Mouse (Mus musculus): ENCODE data around the gene Cd180.

Gene Cd180

DNA sequence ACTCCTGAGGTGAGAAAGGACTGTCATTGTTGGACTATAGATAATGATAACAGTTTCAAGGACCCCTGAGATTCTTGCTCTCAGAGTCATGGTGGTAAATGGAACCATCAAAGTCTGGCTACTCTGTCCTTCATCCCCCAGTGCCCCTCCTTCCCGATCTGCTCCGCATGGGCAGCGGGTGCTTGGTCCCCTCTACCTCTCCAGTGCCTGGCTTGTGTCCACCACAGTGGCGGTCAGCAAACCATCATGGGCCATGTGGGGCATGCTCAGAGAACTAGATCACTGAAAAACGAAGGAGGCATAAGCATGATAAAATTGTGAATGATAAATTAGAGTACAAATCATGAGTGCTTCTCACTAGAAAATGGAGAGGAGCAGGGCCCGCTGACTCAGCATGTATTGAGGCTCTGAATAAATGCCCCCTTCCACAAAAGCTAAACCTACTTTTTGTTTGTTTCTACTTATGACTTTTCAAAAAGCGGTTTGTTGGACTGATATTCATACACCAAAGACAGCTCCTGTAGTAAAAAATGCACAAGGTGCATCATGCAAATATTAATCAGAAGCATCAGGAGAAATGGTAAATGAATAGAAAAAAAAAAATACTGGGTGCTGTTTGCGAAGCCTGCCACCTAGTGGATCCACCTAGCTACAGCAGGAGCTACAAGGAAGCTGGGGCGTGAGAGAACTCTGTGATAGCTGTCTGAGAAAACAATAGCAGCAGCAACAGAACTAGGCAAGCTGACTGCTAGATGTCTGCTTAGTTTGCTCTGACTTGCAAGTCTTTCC lies 51.3 kb downstream of the Cd180 start:
- peak; percentile 58 for DNase-seq

DNA sequence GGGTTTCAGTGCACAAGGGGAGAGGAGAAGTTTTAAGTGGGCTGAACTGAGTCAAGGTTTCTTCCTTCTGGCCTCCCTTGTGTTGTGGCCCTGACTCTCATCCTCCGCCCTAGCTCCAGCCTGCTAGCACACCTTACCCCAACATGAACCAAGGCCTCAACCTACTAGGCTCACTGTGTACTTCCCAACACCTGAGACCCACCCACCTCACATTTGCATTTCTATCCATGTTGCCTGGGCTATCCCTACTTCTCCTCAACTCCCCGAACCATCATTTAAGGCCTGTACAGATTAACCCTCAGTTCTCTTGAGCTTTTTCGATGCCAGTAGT lies 51.9 kb downstream of the Cd180 start:
- DNase-seq = no peak

DNA sequence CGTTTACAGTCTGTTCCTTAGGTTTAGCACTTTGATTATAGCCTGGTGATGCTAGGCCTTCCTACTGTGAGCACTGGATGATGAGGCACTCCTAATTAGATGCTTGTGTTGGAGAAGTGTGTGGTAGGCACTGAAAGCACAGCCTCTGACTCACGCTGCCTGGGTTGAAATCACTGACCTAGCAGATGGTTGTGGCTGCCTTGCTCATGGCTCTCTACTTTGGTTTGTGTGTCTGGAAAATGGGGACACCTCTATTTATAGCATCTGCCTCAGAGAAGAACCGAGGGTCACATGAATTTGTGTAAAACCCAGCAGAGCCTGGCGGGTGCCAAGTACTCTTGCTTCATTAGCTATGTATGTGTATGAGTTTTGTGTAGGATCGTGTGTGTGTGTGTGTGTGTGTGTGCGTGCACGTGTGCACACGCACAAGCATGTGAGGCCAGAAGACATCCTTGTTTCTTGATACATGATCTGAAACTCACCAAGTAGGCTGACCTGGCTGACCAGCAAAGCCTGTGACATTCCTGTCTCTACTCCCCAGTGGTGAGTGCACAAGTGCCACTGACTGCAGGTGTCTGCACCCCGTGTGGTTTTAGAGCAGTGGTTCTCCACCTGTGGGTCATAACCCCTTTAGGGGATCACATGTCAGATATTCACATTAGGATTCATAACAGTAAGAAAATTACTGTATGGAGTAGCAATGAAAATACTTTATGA lies 52.4 kb downstream of the Cd180 start:
- no peak for DNase-seq

DNA sequence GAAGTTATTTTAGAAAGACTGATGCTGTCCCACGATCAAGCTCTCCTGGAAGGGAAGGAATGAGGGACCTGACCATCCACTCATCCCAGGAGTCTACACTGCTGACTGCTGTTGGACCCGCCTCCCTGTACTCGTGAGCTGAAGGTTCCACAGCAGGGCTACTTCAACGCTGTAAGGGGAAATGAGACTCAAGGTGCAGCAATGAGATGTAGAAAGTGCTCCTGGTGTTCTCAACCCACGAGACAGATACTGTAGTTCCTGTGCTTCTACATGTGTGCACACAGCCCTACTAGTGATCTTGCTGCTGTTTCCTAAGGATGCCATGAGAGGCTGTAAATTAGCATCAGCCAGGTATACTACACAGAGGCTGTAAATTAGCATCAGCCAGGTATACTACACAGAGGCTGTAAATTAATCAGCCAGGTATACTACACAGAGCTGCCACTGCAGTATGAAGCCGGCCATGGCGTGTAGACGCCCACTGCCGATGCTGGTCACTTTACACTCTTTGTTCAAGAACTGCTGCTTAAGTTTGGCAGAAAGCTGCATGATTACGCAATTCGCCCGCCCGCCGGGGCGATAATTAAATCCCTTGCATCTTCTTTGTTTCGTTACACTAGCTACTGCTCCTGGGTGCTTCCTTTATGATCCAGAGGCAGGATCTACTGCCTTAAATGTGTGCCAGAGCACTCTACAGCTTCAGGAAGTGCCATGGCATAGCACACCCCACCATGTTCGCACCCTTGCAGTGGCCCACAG lies 53.6 kb downstream of the Cd180 start:
- peak; percentile 20 for DNase-seq

DNA sequence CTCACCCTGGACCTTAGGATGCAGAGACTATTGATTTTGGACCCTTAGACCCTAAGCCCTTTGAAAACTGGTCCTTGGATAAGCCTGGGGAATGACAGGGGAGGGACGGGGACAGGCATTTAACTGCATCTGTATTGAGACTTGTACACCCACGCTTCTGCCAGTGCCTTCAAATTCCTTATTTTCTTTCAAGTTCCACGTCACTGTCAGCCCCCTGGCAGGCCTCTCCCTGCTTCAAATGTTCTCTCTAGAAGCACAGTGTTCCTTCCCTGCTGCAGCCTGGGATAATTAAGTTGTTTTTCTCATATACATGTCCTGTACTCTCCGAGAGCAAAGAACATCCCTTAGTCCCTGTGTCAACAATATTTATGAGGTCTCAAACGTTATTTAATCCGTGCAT lies 55.8 kb downstream of the Cd180 start:
- no peak for DNase-seq

DNA sequence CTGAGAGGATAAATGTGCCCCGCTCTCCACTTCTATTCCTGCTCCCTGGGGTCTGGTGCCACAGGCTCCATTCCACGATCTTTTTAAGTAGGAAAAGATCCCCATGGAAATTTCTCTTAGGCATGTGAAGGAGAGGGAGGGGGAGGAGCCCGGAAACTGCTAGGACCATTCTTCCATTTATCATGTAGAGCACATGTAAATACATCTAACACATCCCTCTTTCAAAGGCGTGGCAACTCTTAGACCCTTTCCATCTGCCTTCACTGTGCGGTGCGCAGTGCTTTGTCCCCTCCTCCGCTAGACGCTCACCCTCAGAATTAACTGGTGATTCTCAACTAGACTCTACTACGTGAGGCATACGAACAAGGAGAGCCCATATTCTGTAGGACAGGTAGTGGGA lies 56.5 kb downstream of the Cd180 start:
- DNase-seq = no peak

DNA sequence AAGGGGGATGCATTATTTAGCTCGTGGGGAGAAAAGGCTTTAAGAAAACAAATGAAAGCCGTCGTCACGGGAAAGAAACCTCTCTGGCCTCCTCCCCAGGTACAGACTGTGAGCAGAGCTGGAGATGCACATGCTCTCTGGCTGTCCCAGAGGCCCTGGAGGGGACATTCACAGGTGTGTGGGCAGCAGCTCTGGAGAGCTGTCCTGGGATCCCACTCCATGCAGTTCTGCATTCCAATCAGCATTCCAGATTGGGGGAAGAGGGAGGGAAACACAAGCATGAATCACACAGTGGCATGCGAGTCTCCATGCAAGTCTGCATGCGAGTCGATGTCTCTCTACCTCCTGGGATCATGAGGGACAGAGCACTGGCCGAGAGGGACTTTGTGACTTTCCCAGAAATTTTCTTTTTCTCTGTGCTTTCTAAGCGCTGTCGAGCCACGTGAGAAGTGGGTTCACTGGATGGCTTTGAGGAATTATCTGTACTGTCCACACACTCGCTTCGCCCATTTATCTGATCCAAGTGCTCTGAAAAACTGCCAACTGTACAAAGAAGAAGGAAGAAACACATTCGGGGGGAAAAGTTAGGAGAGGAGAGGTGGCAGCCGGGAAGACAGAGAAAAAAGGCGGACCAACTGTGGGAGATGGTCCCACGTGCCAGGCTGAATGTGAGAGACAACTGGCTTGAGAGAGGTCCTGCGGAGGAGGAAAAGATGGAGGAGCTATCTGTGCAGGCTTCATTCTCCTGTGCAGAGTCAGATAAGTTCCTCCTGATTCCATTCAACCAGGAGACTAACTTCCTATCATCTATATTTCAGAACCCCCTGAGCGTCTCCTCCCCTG lies 60.6 kb downstream of the Cd180 start:
- no peak for DNase-seq

DNA sequence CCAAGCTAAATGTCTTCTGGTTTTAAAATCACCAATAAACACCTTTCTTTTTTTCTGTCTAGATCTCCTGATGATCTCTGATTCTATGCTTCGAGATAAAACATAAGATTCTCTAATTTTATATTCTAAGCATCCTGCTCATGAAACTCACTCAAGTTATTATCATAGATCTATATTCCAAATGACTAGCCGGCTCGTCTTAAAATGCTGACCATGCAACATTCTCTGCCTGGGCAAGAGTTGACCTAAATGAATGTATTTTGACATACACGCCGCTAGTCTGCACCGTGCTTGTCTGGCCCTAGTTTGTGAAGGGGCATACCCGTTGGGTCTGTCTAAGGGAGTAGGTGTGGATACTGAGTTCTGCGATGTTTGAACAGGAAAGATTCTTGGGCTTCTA lies 61.8 kb downstream of the Cd180 start:
- no peak for DNase-seq

DNA sequence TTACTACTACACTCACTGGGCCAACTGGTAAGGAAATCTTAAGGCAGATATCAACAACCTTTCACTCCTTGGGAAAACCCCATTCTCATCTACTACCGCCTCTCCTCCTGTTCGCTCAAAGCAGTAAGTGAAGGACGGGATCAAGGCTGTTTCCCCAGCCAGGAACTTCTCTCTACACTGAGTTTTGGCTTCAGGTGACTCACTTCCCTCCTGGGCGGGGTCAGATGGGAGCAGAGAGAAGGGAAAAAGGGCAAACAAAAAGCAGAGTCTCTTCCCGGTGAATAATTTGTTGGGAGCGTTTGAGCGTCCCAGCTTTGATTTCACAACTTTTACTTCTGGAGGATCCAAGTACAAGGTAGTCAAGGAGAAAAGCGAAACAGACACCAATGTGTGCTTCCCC lies 62.7 kb downstream of the Cd180 start:
- no peak for DNase-seq

DNA sequence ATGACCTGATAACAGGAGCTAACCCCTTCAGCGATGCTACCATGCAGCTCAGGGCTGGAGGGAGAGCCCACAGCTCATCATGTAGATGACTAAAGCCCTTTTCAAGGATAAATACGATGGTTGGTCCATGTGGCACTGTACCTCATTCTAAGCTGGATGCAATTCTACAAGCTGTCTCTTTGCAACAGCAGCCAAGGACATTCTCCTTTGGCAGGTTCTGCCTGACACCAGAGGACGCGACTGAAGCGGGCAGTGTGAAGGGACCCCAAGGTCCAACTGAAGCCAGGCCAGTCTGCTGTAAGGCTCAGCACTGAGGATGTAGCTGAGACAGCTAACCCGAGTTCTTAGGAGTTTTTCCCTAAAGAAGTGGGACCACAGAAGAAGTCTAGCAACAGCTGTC lies 64.7 kb downstream of the Cd180 start:
- no peak for DNase-seq

DNA sequence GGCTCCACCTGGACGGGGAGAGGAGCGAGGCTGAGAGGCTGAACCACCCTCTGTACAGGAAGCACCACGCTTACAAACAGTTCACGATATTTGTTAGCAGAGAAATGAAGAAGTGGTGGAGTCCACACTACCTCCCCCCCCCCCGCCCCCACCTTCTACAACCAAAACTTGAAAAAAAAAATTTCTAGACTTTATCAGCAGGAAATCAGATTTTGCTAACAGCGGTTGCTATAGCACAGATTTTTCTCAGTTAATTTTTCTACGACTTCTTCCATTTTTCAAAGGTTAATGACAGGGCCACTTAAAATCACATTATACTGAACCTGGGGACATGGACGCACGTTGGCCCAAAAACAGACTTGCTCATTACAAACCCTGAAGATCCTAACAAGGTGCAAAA lies 68.1 kb downstream of the Cd180 start:
- no peak for DNase-seq

DNA sequence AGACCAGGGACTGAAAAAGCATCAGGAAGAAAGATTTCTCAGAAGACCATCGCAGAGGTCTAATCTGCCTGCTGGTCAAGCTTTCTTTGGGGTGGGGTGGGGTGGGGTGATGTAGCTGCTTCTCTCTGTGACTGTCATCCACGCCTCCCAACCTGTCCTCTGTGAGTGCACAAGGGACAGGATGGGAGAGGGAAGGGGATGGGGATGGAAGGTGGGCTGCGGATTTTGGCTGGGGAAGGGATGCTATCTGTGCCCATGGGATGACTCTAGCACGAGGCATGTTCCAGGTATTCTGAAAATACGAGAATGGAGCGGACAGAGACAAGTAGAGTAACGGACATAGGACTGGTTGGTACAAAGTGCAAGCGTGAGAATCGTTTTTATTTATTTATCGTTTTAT lies 68.8 kb downstream of the Cd180 start:
- no peak for DNase-seq

DNA sequence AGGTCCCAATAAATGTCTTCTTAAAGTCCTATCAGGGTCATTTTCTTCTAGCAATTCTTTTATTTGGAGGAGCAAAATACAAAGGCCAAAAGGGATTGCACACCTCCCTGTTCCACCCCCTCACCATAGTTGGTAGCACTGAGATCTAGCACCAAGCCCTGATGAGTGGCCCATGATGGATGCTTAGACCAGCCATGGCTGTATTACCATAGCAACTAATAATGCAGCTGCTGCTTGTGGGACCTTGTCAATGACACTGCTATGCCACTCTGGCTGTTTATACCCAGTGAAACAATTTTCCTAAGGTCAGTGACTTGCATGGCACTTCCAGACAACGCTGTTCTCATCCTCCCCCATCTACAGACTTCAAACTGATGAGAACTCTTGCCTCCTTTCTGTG lies 70.9 kb downstream of the Cd180 start:
- no peak for DNase-seq

DNA sequence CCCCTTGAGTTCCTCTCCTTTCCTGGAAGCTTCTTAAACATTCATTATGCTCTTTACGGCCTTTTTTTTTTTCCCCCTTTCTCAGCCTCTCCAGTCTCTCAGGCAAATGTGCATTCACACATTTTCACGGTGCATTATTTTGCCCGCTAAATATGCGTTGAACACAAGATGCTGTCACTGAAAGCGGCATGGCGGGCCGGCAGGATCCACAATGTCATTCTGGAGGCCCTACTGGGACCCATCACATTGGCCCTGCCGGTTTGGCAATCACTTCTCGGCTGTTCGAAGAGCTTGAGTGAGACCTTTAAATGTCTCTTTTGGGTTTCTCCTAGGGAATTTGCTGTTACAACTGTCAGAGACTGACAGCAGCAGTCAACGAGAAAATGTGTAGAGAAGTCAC lies 71.9 kb downstream of the Cd180 start:
- DNase-seq = no peak

DNA sequence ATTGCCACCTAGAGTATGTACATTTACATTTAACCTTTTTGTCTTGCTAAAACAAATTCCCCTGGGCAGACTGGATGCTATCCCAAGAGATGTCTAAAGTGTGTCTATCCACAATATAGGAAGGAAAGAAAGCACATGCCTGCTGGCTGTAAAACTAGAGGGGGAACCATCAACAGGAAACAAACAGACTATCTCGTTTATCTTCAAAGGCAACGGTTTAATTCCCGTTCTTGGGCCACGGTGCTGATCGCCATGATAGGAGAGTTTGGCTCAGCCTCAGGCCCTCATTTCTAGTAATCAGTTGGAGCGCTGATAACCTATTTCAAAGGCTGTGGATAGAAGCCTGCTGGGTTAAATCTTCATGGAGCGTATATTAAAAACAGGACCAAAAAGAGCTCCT lies 73.8 kb downstream of the Cd180 start:
- DNase-seq = no peak

DNA sequence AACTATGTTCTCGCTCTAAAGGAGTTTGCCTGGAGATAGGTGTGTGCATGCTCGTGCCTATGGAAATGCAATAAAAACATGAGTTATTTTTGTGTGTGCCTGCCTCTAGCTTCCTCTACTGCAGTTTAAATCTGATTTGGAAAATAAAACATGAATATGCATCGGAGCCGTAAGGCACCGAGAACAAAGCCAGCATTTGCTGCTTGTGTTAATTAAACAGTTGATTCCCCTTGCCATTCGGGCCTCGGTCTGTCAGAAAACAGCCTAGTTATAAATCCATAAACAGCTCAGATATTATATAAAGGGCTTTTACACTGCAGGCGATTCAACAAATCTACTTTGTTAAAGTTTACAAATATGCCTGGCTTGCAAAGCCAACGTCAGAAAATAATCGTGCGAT lies 75.2 kb downstream of the Cd180 start:
- DNase-seq = no peak

DNA sequence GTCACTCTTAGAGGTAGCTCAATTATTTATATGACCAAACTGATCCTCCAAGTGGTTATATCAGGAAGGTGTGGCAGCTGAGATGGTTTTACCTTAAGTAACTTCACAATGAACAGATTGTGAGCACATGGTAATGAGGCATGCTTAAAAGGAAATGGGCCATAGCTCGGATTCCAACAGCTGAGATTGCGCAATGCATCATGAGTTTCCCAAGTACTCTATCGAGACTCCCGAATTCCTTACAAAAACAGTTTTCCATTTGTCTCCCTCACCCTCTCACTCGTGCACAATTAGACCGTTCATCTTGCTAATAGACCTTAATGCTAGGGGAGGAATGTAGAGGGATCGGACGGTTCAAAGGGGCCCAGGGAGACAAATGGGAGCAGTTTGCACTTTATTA lies 76.8 kb downstream of the Cd180 start:
- peak; percentile 52 for DNase-seq

DNA sequence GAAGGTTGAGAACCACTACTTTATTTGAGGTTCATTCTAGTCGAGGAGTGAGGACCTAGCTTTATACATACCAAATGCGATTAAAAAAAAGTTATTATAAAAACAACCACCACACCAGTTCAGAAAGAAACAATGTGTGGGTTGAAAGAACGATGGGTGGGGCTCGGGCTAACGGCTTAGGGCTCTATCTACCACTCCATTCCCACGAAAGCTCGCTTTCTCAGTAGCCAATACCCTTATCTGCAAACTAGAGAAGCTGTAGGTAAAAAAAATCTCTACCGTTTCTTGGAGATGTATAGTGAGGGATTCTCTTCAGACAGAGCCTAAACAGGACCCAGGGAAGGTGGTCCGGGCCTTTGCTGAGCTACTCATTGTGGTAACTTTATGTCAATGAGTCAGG lies 79.8 kb downstream of the Cd180 start:
- DNase-seq = no peak

DNA sequence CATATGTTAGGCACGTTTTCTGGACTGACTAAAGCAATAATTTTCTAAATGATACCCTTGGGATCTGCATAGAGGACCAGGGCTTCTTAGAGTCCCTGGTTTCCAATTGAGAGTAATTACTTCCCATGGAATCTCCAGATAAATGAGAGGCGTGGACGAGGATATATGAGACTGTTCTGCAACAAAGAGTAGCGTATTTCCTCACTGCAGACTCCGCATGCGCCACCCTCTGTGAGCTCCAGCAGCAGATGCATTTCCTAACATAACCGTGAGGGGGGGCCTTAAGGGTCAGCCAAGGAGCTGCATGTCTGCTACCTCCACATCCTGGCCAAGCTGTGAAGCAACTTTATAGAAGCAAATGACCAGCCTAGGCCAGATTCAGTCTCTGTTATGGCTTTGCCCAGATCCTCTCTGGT lies 81.4 kb downstream of the Cd180 start:
- DNase-seq = peak; percentile 8

DNA sequence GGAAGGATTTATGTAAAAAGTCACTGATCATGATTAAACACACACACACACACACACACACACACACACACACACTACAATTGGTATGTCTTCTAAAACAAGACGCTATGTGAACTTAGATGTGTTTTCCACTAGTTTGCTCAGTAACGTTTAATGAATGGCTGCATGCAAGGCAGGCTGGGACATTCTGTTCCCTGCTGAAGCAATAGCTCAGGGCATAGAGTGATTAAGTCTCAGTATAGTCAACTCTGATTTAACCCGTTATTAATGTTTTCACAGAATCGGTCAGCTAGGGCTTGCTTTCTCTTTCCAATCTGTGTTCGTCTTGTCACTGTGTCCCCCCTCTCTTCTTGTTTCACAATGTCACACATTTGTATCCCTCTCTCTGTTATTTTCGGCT lies 82.1 kb downstream of the Cd180 start:
- no peak for DNase-seq

DNA sequence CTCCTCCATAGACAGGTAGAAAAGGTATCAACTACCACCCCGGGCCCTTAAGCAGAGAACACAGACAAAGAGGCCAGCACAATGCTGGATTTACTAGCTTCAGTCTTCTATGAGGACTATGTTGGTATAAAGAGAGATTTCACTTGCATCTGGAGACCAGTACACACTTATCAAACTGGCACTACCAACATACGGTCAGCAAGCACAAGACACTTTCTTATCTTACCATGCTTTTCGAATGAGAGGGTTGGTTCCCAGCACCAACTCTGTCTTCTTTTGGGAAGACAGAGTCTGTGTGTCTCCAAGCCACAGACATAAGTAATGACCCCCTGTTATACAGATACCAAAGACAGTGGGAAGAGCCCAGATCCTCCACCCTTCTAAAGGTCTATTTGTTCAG lies 85.5 kb downstream of the Cd180 start:
- no peak for DNase-seq

DNA sequence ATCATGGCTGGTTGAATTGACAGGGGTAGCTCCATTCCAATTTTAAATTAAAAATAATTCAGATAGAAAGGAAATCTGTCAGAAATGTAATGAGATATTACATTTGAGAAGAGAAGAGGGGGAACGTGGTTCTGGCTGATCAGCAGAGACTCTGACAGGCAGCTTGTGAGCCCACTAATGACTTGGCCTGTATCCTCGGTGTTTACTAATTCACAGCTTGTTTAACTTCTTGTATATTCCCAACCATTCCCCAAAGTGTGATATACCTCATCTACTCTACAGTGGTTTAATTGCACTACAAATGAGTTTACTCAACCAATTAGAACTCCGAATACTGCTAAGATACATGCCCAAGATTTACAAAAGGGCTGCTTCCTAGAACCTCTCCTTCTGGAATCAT lies 85.9 kb downstream of the Cd180 start:
- DNase-seq = no peak
